Mouse (Mus musculus) embryo, embryonic 9.5 days (tissue): Measurements from ENCODE around the gene Gm15107.
"Not testable (repeated sequence)": the region's sequence is repeated elsewhere in the genome, so short reads cannot be mapped to it uniquely, and the experiment has no call there.

Experiments used
- DNase-seq: peaks from one replicate; pipeline ENCODE4 v3.0.0-alpha.2; 2017; ENCODE audit errors: extremely low spot score

Gene Gm15107

DNA sequence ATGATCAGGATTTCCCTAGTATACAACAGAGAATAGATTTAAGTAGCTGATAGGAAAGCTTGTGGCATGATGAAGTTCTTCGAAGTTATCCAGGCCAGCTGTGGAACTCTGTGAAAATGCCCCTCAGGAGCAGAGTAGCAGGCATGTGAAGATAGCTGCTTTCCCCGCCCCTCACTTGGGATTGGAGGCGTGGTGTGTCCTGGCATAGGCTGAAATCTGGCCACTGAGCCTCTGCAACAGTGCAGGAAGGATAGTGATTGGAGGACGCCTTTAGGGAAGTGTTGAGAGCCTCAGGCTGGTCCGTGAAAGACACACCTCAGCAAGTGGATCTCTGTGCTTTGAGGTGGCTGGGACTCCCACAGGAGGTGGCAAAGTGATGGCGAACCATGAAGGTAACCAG, at the start of gene Gm15107:
Gene Gm15107, plus strand, starts transcription at position 301 of the 400 bp plus-strand sequence.
- DNase-seq, result not testable (repeated sequence)
